Mouse (Mus musculus): Measurements from ENCODE around the gene Hpgds. TPM values are rescaled to one million over a fixed set of nuclear protein-coding genes. Genes with fewer than 3 reads are reported as not detected.

The Hpgds gene
- total RNA-seq (2015) (0.22 TPM in 1 of 2 replicates, not detected in the other), total RNA-seq (2017) (0.08 and 0.22 TPM in 2 replicates)

DNA sequence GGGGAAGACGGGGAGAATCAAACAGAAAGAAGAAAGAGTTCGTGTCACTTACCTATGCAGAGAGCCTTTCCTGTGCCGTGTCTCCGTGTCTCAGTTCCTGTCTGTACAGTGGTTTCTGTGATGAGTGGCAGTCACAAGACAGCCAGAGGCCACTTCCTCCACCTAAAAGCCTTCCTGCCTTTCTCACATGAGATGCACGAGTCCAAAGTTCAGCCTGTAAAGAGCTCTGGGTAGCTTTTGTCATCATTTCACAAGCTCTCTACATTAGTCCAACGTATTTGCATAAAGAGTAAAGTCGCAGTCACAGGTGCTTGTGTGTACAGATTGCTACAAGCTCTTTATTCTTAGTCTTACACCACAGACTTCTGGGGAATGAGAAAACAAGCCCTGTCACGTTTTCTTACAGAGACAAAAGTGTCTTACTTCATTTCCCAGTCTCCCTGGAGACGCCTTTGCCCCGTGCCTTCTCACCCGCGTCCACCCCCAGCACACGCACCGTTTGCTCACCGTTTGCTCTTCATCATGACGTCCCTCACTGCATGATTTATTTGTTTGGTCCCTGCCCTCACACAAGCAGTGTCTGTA lies at the start of gene Hpgds:
TSS of gene Hpgds (minus strand) at position 288 of the 585 bp plus-strand sequence.
- ATAC-seq (ENCODE audit: poor library complexity, severe bottlenecking) = peak; percentile 91

DNA sequence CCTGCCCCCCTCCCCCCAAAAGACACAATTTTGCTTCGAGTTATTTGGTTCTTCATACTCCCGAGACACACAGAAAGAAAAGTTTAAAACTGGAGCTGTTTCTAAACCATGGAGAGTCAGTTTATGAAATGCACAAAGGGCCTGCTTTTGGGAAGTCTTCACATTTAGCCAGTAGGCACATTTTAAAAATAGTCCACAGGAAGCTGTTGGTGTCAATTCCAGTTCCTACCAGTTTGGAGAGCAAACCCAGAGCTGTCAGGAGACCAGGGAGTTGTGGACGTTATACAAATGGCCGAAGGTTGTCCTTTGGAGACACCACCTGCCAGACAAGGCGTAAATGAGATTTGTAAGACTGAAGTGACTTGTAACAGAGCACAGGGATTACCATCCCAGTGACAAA lies 20.3 kb upstream of the Hpgds start:
- no peak for ATAC-seq (ENCODE audit: poor library complexity, severe bottlenecking)

DNA sequence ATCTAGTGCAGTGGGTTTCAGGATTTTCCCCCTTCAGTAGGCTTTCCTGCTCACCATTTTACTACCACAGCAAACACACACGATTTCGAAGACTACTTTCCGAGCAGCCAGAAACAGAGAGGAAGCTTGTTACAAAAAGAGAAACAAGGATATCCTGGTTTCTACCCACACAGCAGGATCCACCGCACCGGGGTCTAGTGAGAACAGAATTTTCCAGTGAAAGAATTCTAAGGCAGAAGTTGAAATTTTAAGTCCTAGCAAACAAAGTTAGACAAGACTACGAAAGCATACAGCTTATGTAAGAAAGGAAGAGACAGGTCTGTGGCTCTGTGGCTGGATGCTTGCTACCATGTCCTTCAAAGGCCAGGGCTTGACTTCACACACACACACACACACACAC lies 19.4 kb upstream of the Hpgds start:
- no peak for ATAC-seq (ENCODE audit: poor library complexity, severe bottlenecking)

DNA sequence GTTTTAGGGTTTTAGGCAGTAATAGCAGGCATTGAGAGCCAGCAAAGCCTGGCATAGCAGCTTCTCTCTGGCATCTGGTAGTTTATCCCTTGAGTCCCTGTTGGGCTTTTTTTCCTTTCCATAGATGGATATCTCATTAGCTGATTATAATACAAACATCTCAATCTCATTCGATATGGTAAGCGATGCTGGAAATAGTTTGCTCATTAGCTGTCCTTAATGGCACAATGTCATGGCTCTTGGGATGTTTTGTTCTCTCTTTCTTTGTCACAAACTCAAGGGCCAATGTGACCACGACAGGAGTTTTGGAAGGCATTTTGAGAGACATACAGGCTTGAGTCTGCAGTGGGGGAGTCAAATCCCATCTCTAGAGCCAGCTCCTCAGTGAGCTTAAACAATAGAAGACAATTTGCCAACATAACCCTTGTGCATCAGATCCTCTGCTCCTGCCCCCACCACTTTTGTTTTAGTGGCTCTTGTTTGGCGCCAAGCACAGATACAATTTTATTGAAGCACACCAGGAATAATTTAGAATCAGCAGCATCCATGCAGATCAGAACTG lies 14.8 kb upstream of the Hpgds start:
- ATAC-seq (ENCODE audit: poor library complexity, severe bottlenecking) = no peak

DNA sequence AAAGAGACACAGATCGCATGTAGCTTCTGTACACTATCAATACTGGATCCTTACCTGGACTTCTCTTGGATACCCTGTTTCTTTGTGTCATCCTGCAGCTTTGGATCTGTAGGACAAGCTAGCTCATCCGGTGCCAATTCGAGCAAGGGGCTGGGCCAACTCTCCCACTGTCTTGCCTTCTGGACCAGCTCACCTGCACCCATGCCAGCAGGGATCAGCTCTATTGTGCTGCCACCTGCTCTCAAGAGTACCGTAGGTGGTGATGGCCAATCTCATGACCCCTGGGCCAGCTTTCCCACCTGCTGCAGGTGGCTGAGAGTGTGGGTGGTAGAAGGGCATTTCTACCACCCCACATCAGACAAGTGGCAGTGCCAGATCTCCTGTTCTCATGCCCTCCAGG lies 12.3 kb upstream of the Hpgds start:
- no peak for ATAC-seq (ENCODE audit: poor library complexity, severe bottlenecking)

DNA sequence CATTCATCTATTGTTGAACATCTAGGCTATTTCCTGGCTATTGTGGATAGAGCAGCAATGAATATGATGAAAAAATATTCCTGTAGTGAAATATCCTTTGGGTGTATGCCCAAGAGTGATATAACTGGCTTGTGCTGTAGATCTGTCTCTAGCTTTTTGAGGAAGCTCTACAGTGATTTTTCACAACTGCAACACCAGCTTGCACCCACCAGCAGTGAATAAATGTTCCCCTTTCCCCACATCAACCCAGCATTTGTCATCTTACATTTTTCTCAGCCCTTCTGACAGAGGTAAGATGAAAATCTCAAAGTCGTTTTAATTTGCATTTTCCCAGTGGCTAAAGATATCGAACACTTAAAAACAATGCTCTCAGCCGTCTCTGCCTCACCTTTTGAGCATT lies 8.9 kb upstream of the Hpgds start:
- no peak for ATAC-seq (ENCODE audit: poor library complexity, severe bottlenecking)

DNA sequence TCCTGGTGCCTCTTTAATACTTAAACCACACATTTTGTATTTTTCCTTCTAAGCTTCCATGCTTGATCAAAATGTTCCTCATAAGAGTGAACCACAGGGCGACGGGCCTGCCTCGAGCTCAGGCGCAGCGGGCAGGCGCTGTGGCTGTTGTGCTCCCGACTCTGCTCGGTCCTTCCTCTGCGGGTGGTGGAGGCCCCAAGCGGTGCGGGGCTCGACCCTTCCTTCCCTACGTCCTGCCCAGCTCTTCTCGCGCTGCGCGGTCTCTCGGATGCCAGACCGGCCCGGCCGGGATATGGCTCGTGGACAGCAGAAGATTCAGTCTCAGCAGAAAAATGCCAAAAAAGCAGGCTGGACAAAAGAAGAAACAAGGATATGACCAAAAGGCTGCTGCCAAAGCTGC lies 6.0 kb upstream of the Hpgds start:
- no peak for ATAC-seq (ENCODE audit: poor library complexity, severe bottlenecking)

DNA sequence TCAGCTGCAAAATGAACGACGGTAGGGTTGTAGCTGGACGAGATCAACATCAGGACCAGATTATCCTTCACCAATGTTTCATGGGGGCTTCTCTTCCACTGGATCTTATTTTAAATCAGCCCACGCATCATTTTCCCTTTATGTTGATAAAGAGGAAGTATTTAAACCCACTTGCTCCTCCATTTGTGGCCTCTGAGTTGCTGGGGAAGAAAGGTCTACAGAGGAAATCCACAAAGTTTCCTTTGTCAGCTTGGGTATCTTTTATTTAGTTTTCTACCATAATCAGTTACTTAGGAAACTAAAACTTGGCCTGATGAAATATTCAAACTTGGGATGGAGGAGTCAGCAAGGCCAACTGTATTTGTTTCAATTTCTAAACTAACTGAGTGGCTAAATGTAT lies 1.7 kb upstream of the Hpgds start:
- peak; percentile 33; the same call in 1 of the 2 replicates for ATAC-seq (ENCODE audit: poor library complexity, severe bottlenecking)

DNA sequence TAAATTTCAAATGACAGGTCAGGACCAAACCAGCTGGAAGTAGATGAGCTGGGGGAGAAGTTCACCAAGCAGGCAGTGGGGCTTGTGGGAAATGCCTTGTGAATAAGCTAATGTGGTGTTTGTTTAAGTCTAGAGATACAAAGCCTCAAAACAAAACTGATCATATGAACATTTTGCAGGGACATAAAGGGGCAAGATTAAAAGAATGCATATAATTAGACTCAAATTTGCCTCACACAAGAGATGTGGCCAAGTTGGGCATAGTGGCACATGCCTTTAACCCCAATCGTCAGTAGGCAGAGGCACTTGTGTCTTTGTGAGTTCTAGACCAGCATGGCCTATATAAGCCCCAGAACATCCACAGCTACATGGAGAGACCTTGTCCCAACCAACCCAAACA lies 2.4 kb downstream of the Hpgds start:
- ATAC-seq (ENCODE audit: poor library complexity, severe bottlenecking) = no peak

DNA sequence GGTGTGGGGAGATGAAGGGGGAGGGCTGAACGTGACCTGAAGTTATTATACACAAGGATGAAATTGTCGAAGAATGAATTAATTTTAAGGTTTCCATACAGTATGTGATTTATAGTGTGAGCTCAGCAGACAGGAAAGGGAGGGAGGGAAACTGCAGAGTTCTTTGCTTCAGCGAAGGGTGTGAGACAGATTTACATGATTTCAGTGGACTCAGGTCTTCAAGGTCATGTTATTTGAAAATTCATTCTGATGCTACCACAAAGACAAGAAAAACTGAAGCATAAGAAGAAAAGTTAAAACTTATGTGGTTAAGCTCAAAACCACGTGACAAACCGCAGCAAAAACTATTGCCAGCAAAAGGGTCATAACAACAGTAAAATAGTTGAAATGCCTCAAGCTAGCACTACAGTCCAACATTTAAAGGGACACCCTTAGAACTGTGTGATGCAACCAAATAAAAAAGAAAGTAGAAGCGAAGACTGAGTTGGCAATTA lies 3.9 kb downstream of the Hpgds start:
- ATAC-seq (ENCODE audit: poor library complexity, severe bottlenecking) = 0 out of 2 replicates have a peak, but pooled peaks have one; percentile 22

DNA sequence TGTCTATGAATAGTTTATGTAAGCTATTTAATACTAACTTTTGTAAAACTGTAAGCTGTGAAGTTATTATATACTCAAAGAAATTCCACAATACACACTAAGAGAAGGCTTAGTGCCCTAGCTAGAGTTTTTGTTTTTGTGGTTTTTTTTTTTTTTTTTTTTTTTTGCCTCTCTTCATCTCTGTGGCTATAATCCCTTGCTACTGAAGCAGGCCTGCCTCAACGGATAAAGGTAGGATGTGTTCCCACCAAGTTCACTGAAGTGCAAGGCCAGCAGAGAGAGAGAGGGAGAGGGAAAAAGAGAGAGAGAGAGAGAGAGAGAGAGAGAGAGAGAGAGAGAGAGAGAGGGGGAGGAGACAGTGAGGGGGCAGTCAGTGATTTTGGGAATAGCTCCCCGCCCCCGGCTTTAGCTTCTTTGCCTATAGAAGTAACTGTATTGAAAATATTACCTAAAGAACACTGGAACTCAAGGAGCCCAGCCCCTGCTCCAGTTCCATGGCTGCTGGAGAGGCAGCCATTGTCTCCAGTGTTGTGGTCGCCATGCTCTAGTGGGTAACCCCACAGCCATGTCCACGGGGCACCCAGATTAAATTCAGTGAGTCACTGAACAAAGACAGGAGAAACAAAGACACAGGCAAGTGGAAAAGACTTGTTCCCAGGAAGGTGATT lies 4.5 kb downstream of the Hpgds start:
- ATAC-seq (ENCODE audit: poor library complexity, severe bottlenecking) = no peak

DNA sequence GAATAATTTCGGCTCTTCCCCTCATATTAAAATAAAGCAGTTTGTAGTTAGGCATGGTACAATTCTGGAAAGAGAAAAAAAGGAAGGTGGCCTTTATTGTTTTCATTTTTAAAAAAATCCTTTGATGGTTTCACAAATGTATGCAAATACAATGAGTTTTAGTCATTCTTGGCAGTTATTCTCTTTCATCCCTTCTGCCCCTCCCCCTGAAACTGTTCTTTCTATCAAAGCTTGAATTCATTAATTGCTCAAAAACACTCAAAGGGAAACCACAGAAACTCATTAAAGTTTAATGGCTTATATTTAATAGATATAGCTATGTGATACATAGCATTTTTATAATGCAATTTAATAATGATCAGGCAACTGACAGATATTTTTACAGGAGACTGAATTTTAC lies 6.5 kb downstream of the Hpgds start:
- ATAC-seq (ENCODE audit: poor library complexity, severe bottlenecking) = no peak

DNA sequence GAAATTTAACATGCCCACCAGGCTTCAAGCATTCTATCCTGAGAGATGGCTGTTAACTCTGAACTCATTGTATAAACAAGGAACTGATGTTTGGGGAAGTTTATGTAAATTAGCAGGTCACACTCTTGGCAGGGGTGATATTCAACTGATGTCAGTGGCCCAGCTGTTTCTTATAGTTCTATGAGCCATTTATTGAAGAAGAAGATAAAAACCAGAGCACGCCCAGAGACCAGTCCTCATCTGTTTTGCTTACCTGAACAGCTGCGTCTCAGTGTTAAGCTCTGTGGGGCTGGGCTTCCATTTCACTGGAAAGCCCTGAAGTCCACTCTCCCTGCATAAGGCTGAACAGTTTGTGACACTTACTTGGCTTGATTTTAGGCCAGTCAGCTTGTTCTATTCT lies 6.9 kb downstream of the Hpgds start:
- 0 out of 2 replicates have a peak, but pooled peaks have one; percentile 47 for ATAC-seq (ENCODE audit: poor library complexity, severe bottlenecking)

DNA sequence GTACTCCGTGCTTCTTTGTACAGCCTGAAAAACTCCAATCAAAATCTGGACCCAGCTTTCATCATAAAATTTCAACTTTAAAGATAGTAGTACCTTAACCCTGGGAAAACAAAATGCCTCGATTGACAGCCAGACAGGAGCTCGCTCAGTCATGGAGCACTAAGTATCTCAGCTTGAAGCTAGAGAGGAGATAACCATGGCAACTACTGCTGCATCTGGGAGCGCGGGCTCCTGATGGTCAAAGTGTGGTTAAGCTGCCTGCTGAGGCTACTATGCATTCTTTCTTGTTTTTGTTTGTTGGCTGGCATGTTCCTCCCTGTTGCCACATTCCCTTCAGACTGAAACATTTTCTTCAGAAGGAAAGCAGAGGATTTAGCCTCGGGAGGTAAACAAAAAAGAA lies 12.3 kb downstream of the Hpgds start:
- no peak for ATAC-seq (ENCODE audit: poor library complexity, severe bottlenecking)

DNA sequence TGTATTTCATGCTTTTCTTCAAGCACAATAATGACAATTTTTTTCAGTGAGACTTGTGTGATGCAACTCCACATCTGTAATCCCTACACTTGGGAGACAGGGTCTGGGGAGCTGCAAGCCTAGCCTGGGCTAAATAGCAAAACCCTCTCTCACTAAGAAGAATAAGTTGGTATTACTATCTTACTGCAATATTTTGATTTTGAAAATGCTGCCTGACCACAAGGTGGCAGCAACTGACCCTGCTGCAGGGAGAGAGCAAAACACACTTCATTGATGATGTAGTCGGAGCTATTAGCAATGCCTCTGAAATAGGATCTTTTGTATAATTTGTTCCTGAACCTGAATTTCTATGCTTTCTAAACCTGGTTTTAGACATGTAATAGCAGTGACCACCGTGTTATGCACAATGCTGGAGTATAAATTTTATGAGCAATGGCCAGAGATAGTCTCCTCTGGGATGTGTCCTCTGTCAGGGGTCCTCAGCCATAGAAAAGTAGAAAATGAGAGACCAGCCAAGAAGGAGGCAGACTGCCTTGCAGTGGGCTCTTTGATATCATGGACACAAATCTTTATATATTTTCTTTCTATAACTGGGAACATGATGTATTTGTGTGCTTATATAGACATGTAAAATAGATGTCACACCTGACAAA lies 18.5 kb downstream of the Hpgds start:
- ATAC-seq (ENCODE audit: poor library complexity, severe bottlenecking) = peak; percentile 68

DNA sequence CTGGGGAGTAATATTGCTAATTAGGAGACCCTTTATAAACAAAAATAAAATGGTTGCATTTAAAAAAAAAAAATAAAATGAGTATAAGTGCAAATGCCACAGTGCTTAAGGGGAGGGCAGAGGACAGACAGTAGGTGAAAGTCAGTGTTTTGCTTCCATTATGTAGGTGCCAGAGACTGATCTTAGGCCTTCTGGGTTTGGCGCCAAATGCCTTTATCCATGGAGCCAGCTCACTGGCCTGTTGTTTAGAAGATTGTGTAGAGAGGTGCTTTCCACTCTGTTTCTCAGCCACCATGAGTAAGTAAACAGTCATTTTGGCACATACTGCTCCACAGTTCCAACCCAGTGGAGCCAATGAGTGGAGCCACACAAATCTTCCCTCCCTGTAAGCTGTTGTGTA lies 27.2 kb downstream of the Hpgds start:
- no peak for ATAC-seq (ENCODE audit: poor library complexity, severe bottlenecking)

DNA sequence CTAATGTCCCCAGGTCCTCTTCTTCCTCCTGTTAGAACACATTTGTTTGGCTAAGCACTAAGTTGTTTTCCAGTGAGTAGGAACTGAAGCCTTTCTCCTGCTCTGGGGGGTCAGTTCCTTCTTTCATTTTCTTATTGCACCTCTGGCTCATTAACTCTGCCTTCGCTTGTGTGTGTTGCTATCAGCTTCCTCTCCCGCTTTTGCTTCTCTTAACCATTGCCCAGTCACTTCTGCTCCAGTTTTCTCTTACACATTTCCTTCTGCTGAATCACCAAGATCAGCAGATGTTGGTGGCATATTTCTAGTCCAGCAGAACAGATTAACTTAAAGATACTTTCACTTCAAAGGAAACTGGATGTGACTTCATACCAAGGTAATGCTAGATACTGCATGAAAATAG lies 29.8 kb downstream of the Hpgds start:
- ATAC-seq (ENCODE audit: poor library complexity, severe bottlenecking) = peak; percentile 96

DNA sequence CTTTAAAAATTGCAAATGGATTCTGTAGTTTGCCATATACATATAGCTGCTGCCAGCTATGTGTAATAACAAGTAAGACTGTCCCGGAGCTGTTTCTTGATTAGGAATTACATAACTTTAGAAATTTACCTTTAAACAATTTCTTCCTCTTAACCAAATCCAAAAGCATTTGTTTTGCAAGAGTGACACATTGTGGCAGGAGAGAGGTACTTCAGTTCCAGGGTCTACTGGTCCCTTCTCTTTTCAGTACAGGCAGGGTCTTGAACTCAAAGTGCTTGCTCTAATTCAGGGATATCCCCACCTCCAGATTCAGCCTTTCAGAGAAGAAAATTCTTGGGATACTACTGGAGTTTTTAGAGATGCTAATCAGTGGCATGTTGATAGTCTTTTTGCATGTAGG lies 65.6 kb downstream of the Hpgds start:
- peak; percentile 52; the same call in 1 of the 2 replicates for ATAC-seq (ENCODE audit: poor library complexity, severe bottlenecking)

DNA sequence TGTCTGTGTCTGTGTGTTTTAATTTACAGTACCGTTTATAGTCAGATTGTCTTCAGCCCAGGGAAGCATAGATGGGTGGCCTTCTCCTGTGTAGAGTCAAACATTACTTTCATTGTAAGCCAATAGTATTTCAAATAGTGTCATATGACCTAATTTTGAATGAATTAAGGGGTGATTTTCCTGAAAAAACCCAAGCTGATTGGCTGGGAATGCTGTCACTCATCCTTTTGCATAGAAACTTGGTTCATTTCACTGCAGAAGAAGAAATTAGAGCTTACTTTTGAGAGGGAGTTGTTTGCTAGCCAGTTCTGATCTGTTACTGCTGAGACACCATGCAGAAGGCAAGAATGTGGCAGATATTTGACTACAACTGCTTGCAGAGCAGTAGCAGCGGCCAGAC lies 69.5 kb downstream of the Hpgds start:
- ATAC-seq (ENCODE audit: poor library complexity, severe bottlenecking) = no peak

Data from megakaryocyte, adult 5-6 weeks (primary cell).